Mouse (Mus musculus): ENCODE results near the gene Zfp781. TPM values are rescaled to one million over a fixed set of nuclear protein-coding genes. Genes with fewer than 3 reads are reported as not detected.
"Not testable (repeated sequence)": the region's sequence is repeated elsewhere in the genome, so short reads cannot be mapped to it uniquely, and the experiment has no call there.

The Zfp781 gene
- polyA plus RNA-seq (2016; fragmentation: Nextera tagmentation; extraction: Ambion mirVana): 0.45 and 0.90 TPM in 2 replicates

DNA sequence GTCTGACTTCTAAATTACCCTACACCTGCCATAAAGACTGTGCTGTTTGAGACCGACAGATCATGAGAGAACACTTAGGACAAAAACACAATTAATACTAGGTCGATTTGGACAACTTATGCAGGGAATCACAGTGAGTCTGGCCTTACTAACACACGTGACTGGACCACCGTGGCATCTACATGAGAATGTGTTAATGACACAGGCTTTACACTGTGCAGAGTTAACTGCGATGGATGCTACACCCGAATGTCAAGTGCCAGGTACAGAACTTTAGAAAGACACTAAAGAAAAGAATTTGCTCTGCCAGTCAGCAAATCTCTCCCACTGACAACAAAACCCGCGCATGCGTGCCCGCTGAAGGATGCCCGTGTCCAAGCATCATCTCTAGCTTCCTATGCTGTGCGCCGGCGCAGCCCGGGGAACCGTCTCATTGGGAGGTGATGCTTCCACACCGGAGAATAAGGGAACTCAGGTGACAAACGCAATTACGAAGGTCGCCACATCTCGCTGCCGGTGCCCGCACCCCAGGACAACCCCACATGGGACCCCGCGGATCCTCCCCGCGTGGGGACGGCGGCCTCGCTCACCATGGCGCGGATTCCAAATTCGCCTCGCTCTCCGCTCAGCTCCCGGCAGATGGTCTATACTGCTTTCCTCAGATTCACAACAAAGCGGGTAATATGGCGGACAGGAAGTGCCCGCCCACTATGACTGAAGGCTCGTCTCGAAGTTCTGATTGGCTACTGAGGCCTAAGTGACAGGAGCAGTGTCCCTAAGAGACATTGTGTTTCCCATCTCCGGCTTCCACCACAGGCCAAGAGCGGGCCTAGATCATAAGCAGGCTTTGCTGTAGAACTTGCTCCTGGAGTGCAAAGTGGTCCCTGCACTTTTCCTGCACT, at the start of gene Zfp781:
Zfp781 (minus strand) TSS at position 639 of the 902 bp plus-strand sequence.
- ATAC-seq: peak; percentile 84
- not testable (repeated sequence) for H3K27me3 ChIP-seq (replicated peaks); H3K9me3 ChIP-seq (replicated peaks); H3K4me3 ChIP-seq; H3K4me1 ChIP-seq; H3K27ac ChIP-seq; H3K36me3 ChIP-seq; H3K9ac ChIP-seq; H3K4me2 ChIP-seq
- WGBS (ENCODE audit: insufficient replicate concordance): no CpG with 5 or more reads among the region's 43 CpGs

DNA sequence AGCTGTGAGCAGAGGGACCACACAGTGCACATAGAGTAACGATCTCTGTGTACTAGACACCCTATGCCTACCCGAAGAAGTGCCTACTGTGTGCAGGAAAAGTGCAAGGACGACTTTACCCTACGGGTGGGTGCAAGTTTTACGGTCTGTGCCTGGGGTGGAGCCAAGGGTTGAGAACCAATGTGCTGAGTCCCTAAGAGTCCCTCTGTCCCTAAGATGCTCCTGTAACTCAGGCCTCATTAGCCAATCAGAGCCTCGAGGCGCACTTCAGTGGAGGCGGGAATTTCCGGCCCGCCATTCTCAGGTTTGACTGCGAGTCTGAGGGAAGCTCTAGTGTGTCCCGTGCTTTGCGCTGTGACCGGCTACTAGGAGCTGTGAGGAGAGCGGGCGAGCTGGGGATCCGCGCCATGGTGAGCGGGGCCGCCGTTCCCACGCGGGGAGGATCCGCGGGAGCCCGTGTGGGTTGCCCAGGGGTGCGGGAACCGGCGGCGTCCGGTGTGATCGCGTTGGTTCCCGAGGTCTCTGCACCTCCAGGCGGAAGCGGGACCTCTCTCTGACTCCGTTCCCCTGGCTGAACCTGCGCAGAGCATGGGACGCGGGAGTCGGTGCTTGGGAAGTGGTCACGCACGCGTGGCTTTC, 48.2 kb upstream of the Zfp781 start:
- not testable (repeated sequence) for ATAC-seq; H3K4me2 ChIP-seq; H3K27ac ChIP-seq; H3K4me3 ChIP-seq; H3K9ac ChIP-seq; H3K9me3 ChIP-seq (replicated peaks); H3K36me3 ChIP-seq; H3K27me3 ChIP-seq (replicated peaks); H3K4me1 ChIP-seq
- WGBS (ENCODE audit: insufficient replicate concordance): no CpG with 5 or more reads among the region's 44 CpGs

DNA sequence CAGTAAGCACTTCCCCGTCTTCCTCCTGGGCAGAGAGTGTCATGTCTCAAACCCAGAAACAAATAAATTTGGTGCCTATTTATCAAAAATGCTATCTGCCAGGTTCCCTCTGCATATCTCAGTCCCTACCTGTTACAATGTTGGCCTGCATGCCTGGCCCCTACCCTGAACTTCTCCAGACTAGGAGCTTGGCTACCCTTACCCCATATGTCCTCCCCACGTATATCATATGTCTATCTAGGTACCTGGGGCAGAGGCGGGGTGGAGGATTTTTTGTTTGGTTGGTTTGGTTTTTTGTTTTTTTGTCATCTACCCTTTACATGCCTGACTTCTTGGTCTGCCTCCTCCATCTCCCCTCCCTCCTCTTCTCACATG, 451 bp upstream of the Zfp781 start:
- H3K4me1 ChIP-seq; H3K27me3 ChIP-seq (replicated peaks); H3K9ac ChIP-seq; H3K4me2 ChIP-seq; ATAC-seq; H3K9me3 ChIP-seq (replicated peaks); H3K27ac ChIP-seq; H3K4me3 ChIP-seq; H3K36me3 ChIP-seq: not testable (repeated sequence)
- no CpG with 5 or more reads among the region's 3 CpGs for WGBS (ENCODE audit: insufficient replicate concordance)

DNA sequence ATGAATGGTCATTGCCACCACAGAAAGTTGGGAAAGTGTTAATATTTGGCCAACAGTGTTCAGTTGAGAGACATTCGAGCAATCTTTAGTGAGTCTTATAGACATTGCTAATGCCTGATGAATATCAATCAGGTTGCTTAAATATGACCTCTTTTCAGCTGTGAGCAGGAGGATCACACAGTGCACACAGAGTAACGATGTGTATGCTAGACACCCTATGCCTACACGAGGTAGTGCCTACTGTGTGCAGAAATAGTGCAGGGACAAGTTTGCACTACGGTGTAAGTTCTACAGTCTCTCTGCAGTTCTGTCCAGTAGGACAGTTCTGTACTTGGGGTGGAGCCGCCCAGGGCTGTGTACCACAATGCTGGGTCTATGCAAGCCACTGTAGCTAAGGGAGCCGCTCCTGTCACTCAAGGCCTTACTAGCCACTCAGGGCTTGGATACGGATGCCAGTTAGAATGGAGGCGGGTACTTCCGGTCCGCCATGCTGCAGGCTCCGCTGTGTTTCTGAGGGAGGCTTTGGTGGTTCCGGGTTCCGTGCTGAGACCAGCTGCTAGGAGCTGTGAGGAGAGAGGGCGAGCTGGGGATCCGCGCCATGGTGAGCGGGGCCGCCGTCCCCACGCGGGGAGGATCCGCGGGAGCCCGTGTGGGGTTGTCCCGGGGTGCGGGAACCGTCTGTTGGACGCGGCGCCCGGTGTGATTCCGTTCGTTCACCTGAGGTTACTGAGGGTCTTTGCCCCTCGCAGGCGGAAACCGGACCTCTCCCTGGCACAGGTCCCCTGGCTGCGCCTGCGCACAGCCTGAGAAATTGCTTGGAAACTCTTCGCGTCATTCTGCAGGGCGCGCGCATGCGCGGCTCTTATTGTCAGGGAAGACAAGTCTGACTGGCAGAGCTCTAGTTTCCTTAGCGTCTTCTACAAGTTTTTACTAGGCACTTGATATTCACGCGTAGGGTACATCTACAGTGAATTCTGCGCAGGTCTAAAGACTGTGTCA, 66.6 kb downstream of the Zfp781 start, which contains the start of gene Gm32687:
Gm32687 (plus strand) TSS at position 526 of the 999 bp plus-strand sequence.
- WGBS (ENCODE audit: insufficient replicate concordance): 28% methylated on average over 6 of the region's 49 CpGs
- not testable (repeated sequence) for H3K27me3 ChIP-seq (replicated peaks); H3K27ac ChIP-seq; H3K4me2 ChIP-seq; H3K9me3 ChIP-seq (replicated peaks); H3K4me1 ChIP-seq; H3K9ac ChIP-seq; H3K36me3 ChIP-seq
- peak within 1 kb of the TSS; percentile 23; the same call in 1 of the 2 replicates for H3K4me3 ChIP-seq
- peak; percentile 100 for ATAC-seq

Other genes with a start within 250 kb of the Zfp781 start
- 4.4 and 6.4 TPM in 2 replicates for gene Zfp433, start 225.7 kb downstream of the Zfp781 start, polyA plus RNA-seq (2016; fragmentation: Nextera tagmentation; extraction: Ambion mirVana)
- gene Gm3055, start 159.3 kb downstream of the Zfp781 start, polyA plus RNA-seq (2016; fragmentation: Nextera tagmentation; extraction: Ambion mirVana): 1.2 and 2.0 TPM in 2 replicates
- gene Gm4767, start 118.3 kb downstream of the Zfp781 start, polyA plus RNA-seq (2016; fragmentation: Nextera tagmentation; extraction: Ambion mirVana): 1.5 and 1.6 TPM in 2 replicates
- 2.5 and 2.8 TPM in 2 replicates for gene Gm32687, start 66.5 kb downstream of the Zfp781 start, polyA plus RNA-seq (2016; fragmentation: Nextera tagmentation; extraction: Ambion mirVana)
- gene Zfp873, start 117.6 kb upstream of the Zfp781 start, polyA plus RNA-seq (2016; fragmentation: Nextera tagmentation; extraction: Ambion mirVana): 3.4 and 3.9 TPM in 2 replicates
- gene BC024063, start 152.9 kb upstream of the Zfp781 start, polyA plus RNA-seq (2016; fragmentation: Nextera tagmentation; extraction: Ambion mirVana): 0.72 and 0.87 TPM in 2 replicates
- 1.4 and 1.8 TPM in 2 replicates for gene AU041133, start 197.5 kb upstream of the Zfp781 start, polyA plus RNA-seq (2016; fragmentation: Nextera tagmentation; extraction: Ambion mirVana)

All from liver, embryonic 12.5 days (tissue).